Mouse (Mus musculus) gastrocnemius, adult 2 months (tissue): Measurements from ENCODE around the gene AC109138.7. TPM values are rescaled to one million over a fixed set of nuclear protein-coding genes. Genes with fewer than 3 reads are reported as not detected.
A peak's percentile ranks its signal among the peaks of the same experiment; 100 is the strongest.

ENCODE experiments used
- DNase-seq: peaks from one replicate; pipeline ENCODE4 v3.0.0; 2022
- H3K27ac ChIP-seq: fragments of 200-600 bp; 2 replicates; pipeline ENCODE4 v1.8.1; 2022; ENCODE audit warnings: mild to moderate bottlenecking
- H3K4me3 ChIP-seq: fragments of 200-600 bp; 2 replicates; pipeline ENCODE4 v1.8.1; 2022; ENCODE audit warnings: mild to moderate bottlenecking, moderate library complexity
- CTCF ChIP-seq: fragments of 200-600 bp; IDR thresholded peaks from 2 replicates; pipeline ENCODE4 v1.8.1; 2022; ENCODE audit warnings: antibody characterized with exemption, mild to moderate bottlenecking, moderate library complexity
- intact Hi-C: fragments of 180-260 bp; cut with DNase I; formaldehyde crosslinking; loops from one replicate; pipeline ENCODE4 v1.15.1; 2025
- total RNA-seq, 2 experiments: library from RNA; stranded (reverse); gene quantifications; 2 replicates each; pipeline ENCODE4 v1.2.3; 2021

AC109138.7 gene
- total RNA-seq, 2 experiments from 2014 or later = not detected

GRCm38 (mm10) chr19:4196048-4196447 lies 18.1 kb upstream of the AC109138.7 start:
- DNase-seq = peak; percentile 16
- H3K4me3 ChIP-seq = no peak overlapping the region
- no peak overlapping the region for H3K27ac ChIP-seq
- TF ChIP-seq CTCF = no peak
- intact Hi-C loops = no loop called here

GRCm38 (mm10) chr19:4196548-4196947 lies 17.6 kb upstream of the AC109138.7 start:
- intact Hi-C loops = no loop called here
- no peak for TF ChIP-seq CTCF
- Histone ChIP-seq H3K4me3 (no peak overlapping the region), H3K27ac (no peak overlapping the region)
- peak; percentile 46 for DNase-seq

DNA sequence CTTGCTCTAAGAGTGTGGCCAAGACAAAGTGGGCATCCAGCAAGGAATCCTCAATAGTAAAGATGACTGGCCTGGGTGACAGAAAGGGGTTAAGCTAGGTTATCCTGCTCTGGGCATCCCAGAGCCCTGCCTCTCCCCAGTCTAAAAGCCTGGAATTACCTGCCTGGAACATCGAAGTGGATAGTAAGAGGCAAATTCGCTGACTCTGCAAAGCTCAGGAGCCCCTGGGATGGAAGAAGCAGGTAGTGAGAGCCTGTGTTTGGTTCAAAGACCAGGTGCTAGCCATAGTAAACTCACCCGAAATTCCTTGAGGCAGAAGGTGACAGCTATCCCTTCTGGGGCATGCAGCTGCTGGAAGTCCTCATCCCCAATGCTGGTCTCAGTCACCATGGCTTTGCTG lies 17.0 kb upstream of the AC109138.7 start:
- no peak overlapping the region for H3K4me3 ChIP-seq
- DNase-seq = no peak
- no peak for TF ChIP-seq CTCF
- no peak overlapping the region for H3K27ac ChIP-seq
- intact Hi-C loops = no loop called here

- H3K27ac ChIP-seq = peak within 1 kb of the TSS; percentile 92
- intact Hi-C loops = no loop called here
- peak within 1 kb of the TSS; percentile 83 for H3K4me3 ChIP-seq
- TF ChIP-seq CTCF = no peak
- peak; percentile 97 for DNase-seq
Observed at GRCm38 (mm10) chr19:4201291-4201909, 12.8 kb upstream of the AC109138.7 start, which contains the start of gene Rad9a. Gene Rad9a, minus strand, starts transcription at chr19:4201662.

- Histone ChIP-seq H3K4me3 (peak overlapping the region; percentile 83), H3K27ac (peak overlapping the region; percentile 92)
- DNase-seq = no peak
- TF ChIP-seq CTCF = no peak
- intact Hi-C loops = no loop called here
Observed at GRCm38 (mm10) chr19:4202149-4202548, 12.0 kb upstream of the AC109138.7 start.

GRCm38 (mm10) chr19:4203148-4203547 lies 11.0 kb upstream of the AC109138.7 start:
- intact Hi-C loops = no loop called here
- DNase-seq = no peak
- Histone ChIP-seq H3K4me3 (no peak overlapping the region), H3K27ac (peak overlapping the region; percentile 9; the same call in 1 of the 2 replicates)
- peak; percentile 6; the same call in 1 of the 2 replicates for TF ChIP-seq CTCF

DNA sequence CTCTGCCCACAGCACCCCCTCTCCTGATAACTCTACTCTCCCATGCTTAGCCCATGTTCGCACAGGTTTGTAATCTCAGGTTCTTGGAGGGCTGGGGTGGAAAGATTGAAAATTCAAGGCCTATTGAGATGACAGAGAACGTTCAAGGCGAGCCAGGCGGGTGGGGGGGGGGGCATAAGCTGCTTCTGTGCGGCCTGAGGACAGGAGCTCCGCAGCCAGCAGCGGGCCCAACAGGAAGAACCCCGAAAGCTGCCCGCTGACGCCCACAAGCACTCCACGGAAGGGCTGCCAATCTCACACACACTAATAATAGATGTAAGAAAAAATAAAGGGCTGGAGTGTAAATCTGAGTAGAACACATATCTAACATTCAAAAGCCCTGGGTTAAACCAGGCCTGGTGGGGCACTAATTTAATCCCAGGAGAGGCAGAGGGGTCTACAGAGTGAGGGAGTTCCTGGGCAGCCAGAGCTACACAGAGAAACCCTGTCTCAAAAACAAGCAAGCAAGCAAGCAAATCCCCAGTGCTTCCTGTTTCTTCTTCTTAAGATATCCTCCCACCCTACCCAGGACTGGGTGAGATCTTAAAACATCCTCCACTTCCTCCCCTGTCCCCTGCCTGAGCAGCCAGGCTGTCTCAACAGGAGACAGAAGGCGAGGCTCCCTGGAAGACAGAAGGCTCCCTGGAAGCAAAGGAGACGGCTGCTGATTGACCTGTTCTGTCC lies 10.4 kb upstream of the AC109138.7 start:
- no peak for TF ChIP-seq CTCF
- Histone ChIP-seq H3K4me3 (no peak overlapping the region), H3K27ac (peak overlapping the region; percentile 2; the same call in 1 of the 2 replicates)
- intact Hi-C loops = no loop called here
- DNase-seq = no peak

GRCm38 (mm10) chr19:4204889-4205288 lies 9.3 kb upstream of the AC109138.7 start:
- Histone ChIP-seq H3K27ac (no peak overlapping the region), H3K4me3 (no peak overlapping the region)
- no peak for DNase-seq
- no peak for TF ChIP-seq CTCF
- intact Hi-C loops = no loop called here

DNA sequence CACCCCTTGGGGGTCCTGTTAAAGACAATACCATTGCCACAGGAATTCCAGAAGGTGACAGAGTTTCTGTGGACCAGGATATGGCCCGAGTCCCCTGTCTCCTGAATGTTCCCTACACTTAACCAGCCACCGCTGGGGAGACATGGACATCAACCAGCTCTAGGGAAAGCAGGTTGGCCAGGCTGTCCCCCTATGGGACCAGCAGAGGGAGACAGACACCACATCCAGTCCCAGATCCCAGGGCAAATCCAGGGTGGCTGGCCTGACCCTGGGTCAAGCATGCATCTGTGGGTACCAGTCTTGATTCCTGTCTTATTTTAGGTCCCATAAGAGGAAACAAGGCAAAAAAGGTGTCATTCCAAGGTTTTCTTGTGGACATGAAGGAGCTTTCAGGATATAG lies 7.2 kb upstream of the AC109138.7 start:
- TF ChIP-seq CTCF = no peak; the same call in 1 of the 2 replicates
- peak; percentile 82 for DNase-seq
- H3K4me3 ChIP-seq = no peak overlapping the region
- intact Hi-C loops = loop anchor here (1.0 to 2.0 kb wide), 2 partner anchors 21 to 104 kb away; no protein-coding TSS in a partner anchor
- no peak overlapping the region for H3K27ac ChIP-seq

- intact Hi-C loops = no loop called here
- no peak for TF ChIP-seq CTCF
- no peak for DNase-seq
- H3K4me3 ChIP-seq = no peak overlapping the region
- no peak overlapping the region for H3K27ac ChIP-seq
Observed at GRCm38 (mm10) chr19:4208563-4208962, 5.6 kb upstream of the AC109138.7 start.

DNA sequence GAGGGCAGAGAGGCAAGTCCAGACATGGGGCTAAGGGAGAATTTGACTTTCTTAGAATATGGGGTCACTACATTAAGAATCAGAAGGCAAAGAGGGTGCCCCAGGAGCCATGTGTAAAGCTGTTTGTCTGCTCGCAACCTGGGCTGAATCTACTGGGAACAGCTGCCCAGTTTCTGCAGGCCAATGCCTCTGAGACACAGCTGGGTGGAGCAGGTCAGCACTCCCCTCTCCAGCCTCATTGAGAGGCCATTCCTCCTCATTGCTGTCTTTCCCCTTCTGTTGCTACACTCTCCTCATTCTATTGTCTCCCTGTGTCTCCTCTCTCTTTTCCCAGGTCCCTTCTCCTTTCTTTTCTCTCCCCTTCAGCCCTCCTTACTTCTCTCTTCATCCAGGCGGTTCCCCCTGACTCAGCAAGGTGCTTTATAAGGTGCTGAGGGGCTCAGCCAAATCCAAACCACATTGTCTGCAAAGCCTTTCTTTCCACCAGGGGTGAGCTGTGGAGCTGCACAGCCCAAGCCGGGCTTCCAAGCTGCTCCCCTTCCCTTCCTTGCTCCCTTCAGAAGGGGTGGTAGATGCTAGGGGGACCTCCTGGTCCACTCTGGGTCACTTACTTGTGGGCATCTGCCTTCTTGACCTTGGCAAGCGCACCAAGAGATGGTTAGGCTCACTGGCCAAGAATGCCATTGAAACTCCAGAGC lies 2.1 kb upstream of the AC109138.7 start:
- Histone ChIP-seq H3K27ac (no peak overlapping the region), H3K4me3 (no peak overlapping the region)
- intact Hi-C loops = no loop called here
- TF ChIP-seq CTCF = no peak
- DNase-seq = peak; percentile 11

GRCm38 (mm10) chr19:4213524-4213974 lies 608 bp upstream of the AC109138.7 start:
- peak; percentile 22 for DNase-seq
- H3K27ac ChIP-seq = peak overlapping the region; percentile 80
- H3K4me3 ChIP-seq = peak overlapping the region; percentile 89
- intact Hi-C loops = no loop called here
- no peak for TF ChIP-seq CTCF

GRCm38 (mm10) chr19:4214771-4215450 lies 754 bp downstream of the AC109138.7 start:
- DNase-seq = peak; percentile 58
- no peak for TF ChIP-seq CTCF
- H3K4me3 ChIP-seq = peak overlapping the region; percentile 89
- intact Hi-C loops = no loop called here
- peak overlapping the region; percentile 80 for H3K27ac ChIP-seq
